Mouse (Mus musculus) liver, adult 2 months (tissue): ENCODE measurements around the gene S100a11. TPM values are rescaled to one million over a fixed set of nuclear protein-coding genes. Genes with fewer than 3 reads are reported as not detected.

ENCODE experiments used
- DNase-seq: peaks from one replicate; pipeline ENCODE4 v3.0.0-alpha.2; 2011; ENCODE audit warnings: low read depth, low spot score; ENCODE audit errors: extremely low read depth
- H3K27ac ChIP-seq: fragments of 200-500 bp; replicated peaks from 2 replicates; pipeline ENCODE4 v1.5.1; 2012; ENCODE audit warnings: low read depth, mild to moderate bottlenecking, control low read depth, inconsistent platforms, low read length; ENCODE audit not compliant: insufficient read depth
- H3K27me3 ChIP-seq: fragments of 200-500 bp; 2 replicates; pipeline ENCODE4 v1.6.1; 2012; ENCODE audit warnings: mild to moderate bottlenecking, moderate library complexity, low read length, inconsistent platforms; ENCODE audit not compliant: control insufficient read depth, insufficient read depth
- H3K36me3 ChIP-seq: fragments of 200-500 bp; 2 replicates; pipeline ENCODE4 v1.6.1; 2012; ENCODE audit warnings: low read length, inconsistent platforms; ENCODE audit not compliant: control insufficient read depth, insufficient read depth
- H3K4me1 ChIP-seq: fragments of 200-500 bp; 2 replicates; pipeline ENCODE4 v1.6.1; 2011; ENCODE audit warnings: low read length; ENCODE audit not compliant: control insufficient read depth, insufficient read depth
- H3K4me3 ChIP-seq: fragments of 200-500 bp; 2 replicates; pipeline ENCODE4 v1.5.1; 2011; ENCODE audit warnings: low read depth, mild to moderate bottlenecking, control low read depth, low read length, moderate library complexity; ENCODE audit not compliant: insufficient read depth
- H3K79me2 ChIP-seq: fragments of 200-500 bp; 2 replicates; pipeline ENCODE4 v1.6.1; 2012; ENCODE audit warnings: inconsistent platforms, mild to moderate bottlenecking, low read length, moderate library complexity; ENCODE audit not compliant: control insufficient read depth, insufficient read depth
- H3K9ac ChIP-seq: fragments of 200-500 bp; 2 replicates; pipeline ENCODE4 v1.6.1; 2012; ENCODE audit warnings: low read depth, mild to moderate bottlenecking, control low read depth, inconsistent platforms, low read length
- CTCF ChIP-seq: fragments of 200-500 bp; IDR thresholded peaks from 2 replicates; pipeline ENCODE4 v1.5.1; 2011; ENCODE audit warnings: low read depth, low read length, control low read depth
- POLR2A ChIP-seq: fragments of 200-500 bp; IDR thresholded peaks from 2 replicates; pipeline ENCODE4 v1.6.1; 2011; ENCODE audit warnings: low read length, control low read depth; ENCODE audit not compliant: insufficient read depth; ENCODE audit errors: extremely low read depth
- WGBS: fragments of 180-500 bp; shearing (Covaris S2); methylation state at CpG from one replicate; pipeline ENCODE4 v1.1.7; 2018; 5-methylcytosine and 5-hydroxymethylcytosine counted together
- polyA plus RNA-seq: library from polyadenylated mRNA; depleted of rRNA; stranded (reverse); fragments of >200 nt; gene quantifications from 2 replicates; pipeline ENCODE4 v1.2.3, GENCODE M21; 2012
- total RNA-seq: library from RNA; depleted of rRNA; stranded (reverse); fragments of >200 nt; gene quantifications from 2 replicates; pipeline ENCODE4 v1.2.3, GENCODE M21; 2014

Gene S100a11
- total and polyA plus RNA-seq, 2 experiments: 3.0 to 4.3 TPM

DNA sequence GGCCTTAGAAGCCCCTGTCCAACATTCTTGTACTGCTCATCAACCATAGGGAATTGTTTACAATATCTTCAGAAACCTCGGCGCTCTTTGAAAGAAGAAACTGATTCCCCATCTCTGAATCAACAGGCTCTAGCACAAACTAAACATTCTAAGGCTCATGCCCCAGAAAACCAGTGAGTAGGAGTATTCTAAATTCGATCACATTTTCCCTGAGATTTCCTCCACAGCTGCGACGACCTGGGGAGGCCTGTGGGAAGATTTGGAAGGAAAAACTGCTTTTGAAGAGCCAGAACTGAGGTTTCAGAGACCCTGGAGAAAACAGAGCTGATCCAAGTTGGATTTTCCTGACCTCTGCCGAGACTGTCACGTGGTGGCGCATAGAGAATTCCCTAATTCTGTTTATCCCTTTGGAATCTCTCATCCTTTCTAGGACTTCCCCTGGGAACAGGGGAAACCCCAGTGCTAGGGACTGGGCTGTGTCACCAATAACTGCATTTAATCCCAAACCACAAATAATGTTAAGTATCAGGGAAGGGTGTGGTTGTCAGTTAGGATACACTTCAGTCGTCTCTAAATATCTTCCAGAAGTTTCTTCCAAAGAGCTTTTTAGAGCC is 33.6 kb downstream of the S100a11 start:
- Histone ChIP-seq H3K36me3 (peaks cover 4% of the 10 kb centered on the region; the same call in 1 of the 2 replicates), H3K4me1 (peaks cover 24% of the 10 kb centered on the region), H3K79me2 (peaks cover 20% of the 10 kb centered on the region; the same call in 1 of the 2 replicates), H3K9ac (no peak overlapping the region), H3K27me3 (no peaks in the 10 kb centered on the region), H3K27ac (peak overlapping the region; percentile 85), H3K4me3 (no peak overlapping the region)
- WGBS: 35% methylated on average over 9 of the region's 9 CpGs
- peak; percentile 58 for DNase-seq
- no peak for TF ChIP-seq POLR2A
- TF ChIP-seq CTCF: no peak

GRCm38 (mm10) chr3:93554379-93554980 is 34.2 kb downstream of the S100a11 start:
- Histone ChIP-seq H3K36me3 (peaks cover 4% of the 10 kb centered on the region; the same call in 1 of the 2 replicates), H3K4me1 (peaks cover 25% of the 10 kb centered on the region), H3K9ac (peak overlapping the region; percentile 35), H3K79me2 (peaks cover 24% of the 10 kb centered on the region; the same call in 1 of the 2 replicates), H3K4me3 (peak overlapping the region; percentile 16; the same call in 1 of the 2 replicates), H3K27me3 (no peaks in the 10 kb centered on the region), H3K27ac (peak overlapping the region; percentile 85)
- WGBS: 11% methylated on average over 13 of the region's 13 CpGs
- TF ChIP-seq POLR2A (no peak), CTCF (no peak)
- DNase-seq: peak; percentile 69

DNA sequence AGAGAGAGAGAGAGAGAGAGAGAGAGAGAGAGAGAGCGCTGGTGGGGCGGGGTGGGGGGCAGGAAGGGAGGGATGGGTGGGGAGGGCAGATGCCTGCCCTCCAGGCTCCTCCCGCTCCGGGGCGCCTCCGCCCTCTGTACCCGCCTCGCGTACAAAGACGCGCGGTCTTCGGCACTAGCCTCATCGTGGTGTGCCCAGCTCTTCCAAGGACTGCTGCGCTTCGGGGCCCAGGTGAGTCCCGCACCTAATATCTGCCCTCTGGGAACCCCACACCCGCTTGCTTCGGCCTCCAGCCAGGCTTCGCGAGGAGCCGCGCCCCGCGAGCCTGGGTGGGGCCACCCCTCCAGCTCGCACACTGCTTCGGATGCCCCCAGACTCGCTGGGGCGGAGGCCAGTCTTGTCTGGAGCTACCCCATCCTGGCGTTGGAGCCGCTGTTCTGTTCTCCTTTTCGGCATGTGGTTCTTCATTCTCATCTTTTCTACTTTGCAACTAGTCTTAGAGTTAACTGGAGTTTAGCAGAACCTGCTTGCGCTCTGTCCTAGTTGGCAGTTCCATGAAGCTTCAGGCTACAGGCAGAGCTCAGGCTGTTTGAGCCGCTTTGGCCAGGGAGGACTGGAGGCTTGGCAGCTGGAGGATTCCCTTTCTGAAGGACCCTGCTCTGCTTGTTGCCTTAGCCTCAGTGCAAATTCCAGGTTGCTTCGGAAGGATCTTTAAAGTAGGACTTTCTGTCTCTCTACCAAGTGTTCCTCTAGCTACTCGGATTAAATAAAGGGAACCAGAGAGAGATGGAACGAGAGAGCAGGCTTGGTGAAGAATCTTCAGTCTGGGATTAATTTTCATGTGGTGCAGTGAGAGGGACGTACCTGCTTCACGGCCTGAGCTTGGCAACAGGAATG is 34.9 kb downstream of the S100a11 start, which contains the start of gene S100a10:
TSS of gene S100a10 (plus strand) at position 100 of the 897 bp plus-strand sequence.
- TF ChIP-seq CTCF: no peak
- peak; percentile 82 for TF ChIP-seq POLR2A
- peak; percentile 74 for DNase-seq
- peak within 1 kb of the TSS; percentile 93 for H3K27ac ChIP-seq
- peak within 1 kb of the TSS; percentile 84 for H3K4me3 ChIP-seq
- H3K79me2 ChIP-seq: peaks cover 27% of the 10 kb centered on the region; the same call in 1 of the 2 replicates
- under 1% methylated on average over 35 of the region's 39 CpGs for WGBS
- H3K4me1 ChIP-seq: peaks cover 25% of the 10 kb centered on the region
- peaks cover 7% of the 10 kb centered on the region for H3K36me3 ChIP-seq
- no peaks in the 10 kb centered on the region for H3K27me3 ChIP-seq
- H3K9ac ChIP-seq: peak within 1 kb of the TSS; percentile 87

GRCm38 (mm10) chr3:93555878-93556254 is 35.6 kb downstream of the S100a11 start:
- H3K4me1 ChIP-seq: peaks cover 25% of the 10 kb centered on the region
- 0% methylated on average over 2 of the region's 2 CpGs for WGBS
- peak overlapping the region; percentile 87 for H3K9ac ChIP-seq
- no peaks in the 10 kb centered on the region for H3K27me3 ChIP-seq
- no peak for TF ChIP-seq CTCF
- TF ChIP-seq POLR2A: no peak
- peak; percentile 74 for DNase-seq
- peaks cover 27% of the 10 kb centered on the region; the same call in 1 of the 2 replicates for H3K79me2 ChIP-seq
- peak overlapping the region; percentile 84 for H3K4me3 ChIP-seq
- H3K27ac ChIP-seq: peak overlapping the region; percentile 93
- peaks cover 12% of the 10 kb centered on the region for H3K36me3 ChIP-seq

- Histone ChIP-seq H3K27me3 (no peaks in the 10 kb centered on the region), H3K9ac (0 out of 2 replicates have a peak overlapping the region, but pooled peaks have one; percentile 30), H3K4me3 (peak overlapping the region; percentile 47; the same call in 1 of the 2 replicates), H3K4me1 (peaks cover 25% of the 10 kb centered on the region), H3K79me2 (peaks cover 27% of the 10 kb centered on the region; the same call in 1 of the 2 replicates), H3K36me3 (peaks cover 19% of the 10 kb centered on the region), H3K27ac (no peak overlapping the region)
- TF ChIP-seq POLR2A: no peak
- TF ChIP-seq CTCF: no peak
- WGBS: 10% methylated on average over 1 of the region's 1 CpGs
- DNase-seq: no peak
Measured at GRCm38 (mm10) chr3:93556599-93556998, 36.3 kb downstream of the S100a11 start.
